Mouse (Mus musculus) bone marrow macrophage, adult 2 months (primary cell): ENCODE measurements around the gene Cpne8. TPM values are rescaled to one million over a fixed set of nuclear protein-coding genes. Genes with fewer than 3 reads are reported as not detected.
"Not testable (repeated sequence)": the region's sequence is repeated elsewhere in the genome, so short reads cannot be mapped to it uniquely, and the experiment has no call there.

ENCODE experiments used
- H3K27ac ChIP-seq: 2 replicates; pipeline ENCODE4 v1.5.1; 2012; ENCODE audit warnings: low read depth, low read length; ENCODE audit not compliant: insufficient read depth
- H3K4me1 ChIP-seq: 2 replicates; pipeline ENCODE4 v1.6.1; 2012; ENCODE audit warnings: low read length; ENCODE audit not compliant: control insufficient read depth, insufficient read depth
- H3K4me3 ChIP-seq: 2 replicates; pipeline ENCODE4 v1.5.1; 2012; ENCODE audit warnings: mild to moderate bottlenecking, low read length, moderate library complexity; ENCODE audit not compliant: insufficient read depth
- CTCF ChIP-seq: IDR thresholded peaks from 2 replicates; pipeline ENCODE4 v1.5.1; 2012; ENCODE audit warnings: low read depth, mild to moderate bottlenecking, low read length, moderate library complexity
- POLR2A ChIP-seq: IDR thresholded peaks from 2 replicates; pipeline ENCODE4 v1.6.1; 2012; ENCODE audit warnings: mild to moderate bottlenecking, low read depth, low read length, borderline replicate concordance
- polyA plus RNA-seq: library from polyadenylated mRNA; stranded (reverse); fragments of >200 nt; gene quantifications from 2 replicates; pipeline ENCODE4 v1.2.4, GENCODE M21; 2012; ENCODE audit not compliant: missing spikeins, insufficient read depth, insufficient read length

Cpne8 gene
- polyA plus RNA-seq, 1 experiment = not detected

- no peak overlapping the region for H3K4me3 ChIP-seq
- no peak for TF ChIP-seq POLR2A
- H3K4me1 ChIP-seq = no peaks in the 10 kb centered on the region
- H3K27ac ChIP-seq = no peak overlapping the region
Measured at GRCm38 (mm10) chr15:90619736-90620135, 59.5 kb downstream of the Cpne8 start.

- TF ChIP-seq CTCF = no peak
- no peak for TF ChIP-seq POLR2A
- Histone ChIP-seq H3K27ac (no peak overlapping the region), H3K4me3 (no peak overlapping the region), H3K4me1 (no peaks in the 10 kb centered on the region)
Measured at GRCm38 (mm10) chr15:90616116-90616798, 63.0 kb downstream of the Cpne8 start.

- not testable (repeated sequence) for H3K4me3 ChIP-seq, H3K27ac ChIP-seq
Measured at GRCm38 (mm10) chr15:90610767-90611166, 68.5 kb downstream of the Cpne8 start.

GRCm38 (mm10) chr15:90609836-90610415 is 69.3 kb downstream of the Cpne8 start:
- Histone ChIP-seq H3K27ac (no peak overlapping the region), H3K4me3 (no peak overlapping the region), H3K4me1 (no peaks in the 10 kb centered on the region)
- TF ChIP-seq POLR2A (no peak), CTCF (no peak)

More at GRCm38 (mm10) chr15:90610767-90611166, 68.5 kb downstream of the Cpne8 start:
- not testable (repeated sequence) for H3K4me1 ChIP-seq

GRCm38 (mm10) chr15:90608368-90608767 is 70.9 kb downstream of the Cpne8 start:
- TF ChIP-seq POLR2A = no peak
- no peak for TF ChIP-seq CTCF
- Histone ChIP-seq H3K4me1 (no peaks in the 10 kb centered on the region), H3K4me3 (no peak overlapping the region), H3K27ac (no peak overlapping the region)

- Histone ChIP-seq H3K27ac (no peak overlapping the region), H3K4me3 (no peak overlapping the region), H3K4me1 (no peaks in the 10 kb centered on the region)
- TF ChIP-seq POLR2A (no peak), CTCF (no peak)
Measured at GRCm38 (mm10) chr15:90607181-90607580, 72.1 kb downstream of the Cpne8 start.

GRCm38 (mm10) chr15:90603676-90604075 is 75.6 kb downstream of the Cpne8 start:
- H3K4me1 ChIP-seq = no peaks in the 10 kb centered on the region
- no peak overlapping the region for H3K4me3 ChIP-seq
- TF ChIP-seq POLR2A = no peak
- no peak for TF ChIP-seq CTCF
- no peak overlapping the region for H3K27ac ChIP-seq

- TF ChIP-seq POLR2A (no peak), CTCF (no peak)
- no peak overlapping the region for H3K4me3 ChIP-seq
- no peak overlapping the region for H3K27ac ChIP-seq
- no peaks in the 10 kb centered on the region for H3K4me1 ChIP-seq
Measured at GRCm38 (mm10) chr15:90597715-90598497, 81.3 kb downstream of the Cpne8 start.

GRCm38 (mm10) chr15:90595592-90595991 is 83.6 kb downstream of the Cpne8 start:
- Histone ChIP-seq H3K4me3 (no peak overlapping the region), H3K27ac (no peak overlapping the region), H3K4me1 (no peaks in the 10 kb centered on the region)
- TF ChIP-seq POLR2A = no peak
- TF ChIP-seq CTCF = no peak

- no peaks in the 10 kb centered on the region for H3K4me1 ChIP-seq
- H3K4me3 ChIP-seq = no peak overlapping the region
- TF ChIP-seq CTCF = no peak
- TF ChIP-seq POLR2A = no peak
- H3K27ac ChIP-seq = no peak overlapping the region
Measured at GRCm38 (mm10) chr15:90589587-90589986, 89.6 kb downstream of the Cpne8 start.

GRCm38 (mm10) chr15:90577402-90577801 is 101.8 kb downstream of the Cpne8 start:
- Histone ChIP-seq H3K27ac (no peak overlapping the region), H3K4me3 (no peak overlapping the region), H3K4me1 (no peaks in the 10 kb centered on the region)
- TF ChIP-seq CTCF (no peak), POLR2A (no peak)
